8 mouse cellular contexts compared by ENCODE assay signal in the genomic region with DNA sequence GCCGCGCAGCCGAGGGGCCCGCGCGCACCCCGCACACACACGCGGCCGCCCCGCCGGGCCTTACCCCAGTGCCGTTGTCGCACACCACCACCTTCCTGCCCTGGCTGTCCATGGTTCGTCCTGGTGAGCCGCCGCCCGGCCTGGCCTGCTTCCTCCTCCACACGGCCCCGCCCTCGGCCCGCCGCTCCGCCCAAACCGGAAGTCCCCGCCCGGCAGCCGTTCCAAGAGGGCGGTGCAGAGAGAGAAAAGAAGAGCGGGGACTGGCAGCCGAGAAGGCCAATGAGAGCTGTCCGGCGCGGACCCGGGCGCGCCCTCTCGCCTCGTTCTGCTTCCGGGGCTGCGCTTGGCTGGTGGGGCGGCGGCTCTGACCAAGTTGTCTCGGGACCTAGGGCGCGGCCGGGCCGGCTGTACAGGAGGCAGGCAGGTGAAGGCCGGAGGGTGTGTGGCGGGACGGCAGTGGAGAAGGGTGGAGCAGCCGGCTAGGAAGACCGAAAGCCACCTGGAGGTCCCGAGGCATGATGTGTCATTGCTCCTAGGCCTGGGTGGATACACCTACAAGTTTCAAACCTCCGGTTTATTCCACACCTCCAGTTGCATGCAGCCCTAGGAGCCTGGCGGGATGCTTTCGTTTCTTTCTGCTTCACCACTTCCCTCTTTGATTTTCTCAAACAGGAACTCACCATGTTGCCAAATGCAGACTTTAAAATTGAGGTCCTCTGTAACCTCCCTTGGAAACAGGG. TPM values are rescaled to one million over a fixed set of nuclear protein-coding genes. Genes with fewer than 3 reads are reported as not detected.
DNase-seq lines count a peak whose midpoint lies in the region; ATAC-seq and TF ChIP-seq lines count a peak whose summit lies in the region.

Gene Actr2, minus strand, starts transcription at position 173 of the 740 bp plus-strand sequence.

- 0% methylated on average over 50 of the region's 57 CpGs for WGBS in forebrain, embryonic 13.5 days
- under 1% methylated on average over 57 of the region's 57 CpGs for WGBS in large intestine, adult 2 months
- WGBS in liver, postnatal 0 days (ENCODE audit: insufficient replicate concordance), result under 1% methylated on average over 44 of the region's 57 CpGs
- under 1% methylated on average over 49 of the region's 57 CpGs for WGBS in neural tube, embryonic 14.5 days

- no peak for TF ChIP-seq CTCF in ES-Bruce4 (IDR thresholded peaks at IDR 0.05; ENCODE audit: low read depth, low read length)
- no peak for TF ChIP-seq CTCF in liver, postnatal 0 days (IDR thresholded peaks at IDR 0.05; ENCODE audit: low read depth)

- H3K27ac ChIP-seq in ES-Bruce4 (ENCODE audit: insufficient read depth, low read length), result peak within 1 kb of the TSS; percentile 94
- H3K27ac ChIP-seq in forebrain, embryonic 13.5 days, result peak within 1 kb of the TSS; percentile 92
- peak within 1 kb of the TSS; percentile 99 for H3K27ac ChIP-seq in liver, postnatal 0 days (ENCODE audit: low read depth)
- H3K27ac ChIP-seq in neural tube, embryonic 14.5 days (ENCODE audit: low read depth, low read length), result peak within 1 kb of the TSS; percentile 93

- H3K9me3 ChIP-seq in ES-Bruce4 (replicated peaks; ENCODE audit: control insufficient read depth, insufficient read depth, low read length, poor library complexity, severe bottlenecking), result no peaks in the 10 kb centered on the region
- H3K9me3 ChIP-seq in forebrain, embryonic 13.5 days (replicated peaks), result no peaks in the 10 kb centered on the region
- H3K9me3 ChIP-seq in liver, postnatal 0 days (ENCODE audit: low read length), result no peaks in the 10 kb centered on the region
- no peaks in the 10 kb centered on the region for H3K9me3 ChIP-seq in neural tube, embryonic 14.5 days (ENCODE audit: control insufficient read depth, low read length)

- H3K4me1 ChIP-seq in ES-Bruce4 (ENCODE audit: control insufficient read depth, insufficient read depth, low read length), result peaks cover 4% of the 10 kb centered on the region
- H3K4me1 ChIP-seq in forebrain, embryonic 13.5 days, result peaks cover 20% of the 10 kb centered on the region
- H3K4me1 ChIP-seq in liver, postnatal 0 days (ENCODE audit: insufficient read depth), result peaks cover 23% of the 10 kb centered on the region; the same call in 1 of the 2 replicates
- peaks cover 8% of the 10 kb centered on the region for H3K4me1 ChIP-seq in neural tube, embryonic 14.5 days (ENCODE audit: control insufficient read depth, insufficient read depth, low read length)

- intact Hi-C loops in heart, postnatal 10 days (cut with DNase I), result loop anchor here (2.0 kb wide), 1 partner anchor 188 kb away; the partner anchor contains the start of gene Spred2

- ATAC-seq in cerebellum, adult (ENCODE audit: insufficient number of reproducible peaks, low FRiP score, low TSS enrichment), result peak; percentile 100
- ATAC-seq in forebrain, embryonic 13.5 days, result peak; percentile 99
- ATAC-seq in liver, postnatal 0 days, result peak; percentile 95
- peak; percentile 99 for ATAC-seq in neural tube, embryonic 14.5 days (ENCODE audit: low read depth)

- peak; percentile 20 for TF ChIP-seq POLR2A in ES-Bruce4 (IDR thresholded peaks at IDR 0.05; ENCODE audit: insufficient read depth, low read length)

- no peaks in the 10 kb centered on the region for H3K27me3 ChIP-seq in ES-Bruce4 (ENCODE audit: control insufficient read depth, insufficient read depth, low read length, poor library complexity, severe bottlenecking)
- H3K27me3 ChIP-seq in forebrain, embryonic 13.5 days, result no peaks in the 10 kb centered on the region
- H3K27me3 ChIP-seq in liver, postnatal 0 days (ENCODE audit: insufficient read depth, low read length), result no peaks in the 10 kb centered on the region
- H3K27me3 ChIP-seq in neural tube, embryonic 14.5 days (ENCODE audit: control insufficient read depth, insufficient read depth, low read length), result no peaks in the 10 kb centered on the region

- H3K36me3 ChIP-seq in ES-Bruce4 (ENCODE audit: control insufficient read depth, insufficient read depth, low read length, poor library complexity, severe bottlenecking), result peaks cover 9% of the 10 kb centered on the region; the same call in 1 of the 2 replicates
- H3K36me3 ChIP-seq in forebrain, embryonic 13.5 days (ENCODE audit: poor library complexity, severe bottlenecking), result peaks cover 14% of the 10 kb centered on the region
- H3K36me3 ChIP-seq in liver, postnatal 0 days (replicated peaks; ENCODE audit: insufficient read depth, low read length), result 0 out of 2 replicates have a peak, but pooled peaks cover 5% of the 10 kb centered on the region
- H3K36me3 ChIP-seq in neural tube, embryonic 14.5 days (ENCODE audit: control insufficient read depth, insufficient read depth, low read length), result no peaks in the 10 kb centered on the region

- peak within 1 kb of the TSS; percentile 86 for H3K4me2 ChIP-seq in forebrain, embryonic 13.5 days
- peak within 1 kb of the TSS; percentile 81 for H3K4me2 ChIP-seq in liver, postnatal 0 days (ENCODE audit: low read depth, low read length)
- H3K4me2 ChIP-seq in neural tube, embryonic 14.5 days (ENCODE audit: low read depth, low read length), result peak within 1 kb of the TSS; percentile 67

- H3K4me3 ChIP-seq in ES-Bruce4 (ENCODE audit: low read depth, low read length), result peak within 1 kb of the TSS; percentile 97
- peak within 1 kb of the TSS; percentile 89 for H3K4me3 ChIP-seq in forebrain, embryonic 13.5 days
- H3K4me3 ChIP-seq in liver, postnatal 0 days (ENCODE audit: low read depth, low read length), result peak within 1 kb of the TSS; percentile 77
- peak within 1 kb of the TSS; percentile 81 for H3K4me3 ChIP-seq in neural tube, embryonic 14.5 days (ENCODE audit: low read depth, low read length)

- peak; percentile 98 to 99 for DNase-seq in heart, postnatal 10 days
- peak; percentile 90 for DNase-seq in large intestine, adult 2 months (ENCODE audit: low read depth, low spot score)
- DNase-seq in liver, postnatal 0 days, result peak; percentile 100
- DNase-seq in testis, postnatal 10 days (ENCODE audit: low spot score), result peak; percentile 99

- peak; percentile 83; the same call in 1 of the 2 replicates for TF ChIP-seq EP300 in ES-Bruce4 (IDR thresholded peaks at IDR 0.05; ENCODE audit: insufficient read depth, low read depth, low read length)
- TF ChIP-seq EP300 in liver, postnatal 0 days (IDR thresholded peaks at IDR 0.05; ENCODE audit: low read depth), result no peak; the same call in 1 of the 2 replicates

- H3K9ac ChIP-seq in ES-Bruce4 (ENCODE audit: low read depth, poor library complexity, severe bottlenecking), result peak within 1 kb of the TSS; percentile 98
- peak within 1 kb of the TSS; percentile 91 for H3K9ac ChIP-seq in forebrain, embryonic 13.5 days
- H3K9ac ChIP-seq in liver, postnatal 0 days (replicated peaks), result peak within 1 kb of the TSS; percentile 99
- peak within 1 kb of the TSS; percentile 91 for H3K9ac ChIP-seq in neural tube, embryonic 14.5 days (replicated peaks; ENCODE audit: low read depth, low read length)

RNA-seq across cellular contexts. Expression of gene Actr2, which starts in this region (rescaled TPM):
- polyA plus RNA-seq in ES-Bruce4 (2011; ENCODE audit: insufficient read depth, insufficient read length, low read depth, missing spikeins), result 315 and 353 TPM in 2 replicates
- polyA plus RNA-seq in forebrain, embryonic 13.5 days (2015; fragmentation: Nextera tagmentation; extraction: Ambion mirVana), result 148 and 166 TPM in 2 replicates
- 100 to 1,000 TPM in 1 of 2 experiments, 10 to 100 TPM in 1; 95.8 to 107 TPM for total RNA-seq in heart, postnatal 10 days (2021)
- polyA plus RNA-seq in large intestine, adult 2 months (2012; rRNA removed), result 32.5 and 38.3 TPM in 2 replicates
- polyA plus RNA-seq in liver, postnatal 0 days (2015; fragmentation: Nextera tagmentation; extraction: Ambion mirVana), result 49.1 and 54.3 TPM in 2 replicates
- 97.7 and 109 TPM in 2 replicates for polyA plus RNA-seq in neural tube, embryonic 14.5 days (2014; fragmentation: Nextera tagmentation; extraction: Ambion mirVana)

Comparison
In these comparisons a context has a peak if more than half of its experiments do, and no peak if none do; other contexts are left out.
1. Peak in every context shown above with its lines: DNase-seq, ATAC-seq, H3K4me3 ChIP-seq and H3K27ac ChIP-seq.